In genomic region chr7:100009640-100010039, GRCm38 (mm10) we compare ENCODE assay signal across 8 mouse cellular contexts. TPM values are rescaled to one million over a fixed set of nuclear protein-coding genes. Genes with fewer than 3 reads are reported as not detected.
DNase-seq lines count a peak whose midpoint lies in the region; ATAC-seq lines count a peak whose summit lies in the region.

No protein-coding gene starts in this region.

- 0 out of 2 replicates have a peak, but pooled peaks cover 3% of the 10 kb centered on the region for H3K4me1 ChIP-seq in forebrain, embryonic 11.5 days (replicated peaks; ENCODE audit: control insufficient read depth, insufficient read depth, low read length)
- H3K4me1 ChIP-seq in forebrain, embryonic 16.5 days (replicated peaks; ENCODE audit: control insufficient read depth, insufficient read depth, low read length): peaks cover 6% of the 10 kb centered on the region; the same call in 1 of the 2 replicates
- 0 out of 2 replicates have a peak, but pooled peaks cover 3% of the 10 kb centered on the region for H3K4me1 ChIP-seq in intestine, embryonic 16.5 days (ENCODE audit: control insufficient read depth, insufficient read depth, low read length)
- H3K4me1 ChIP-seq in limb, embryonic 10.5 days: peaks cover 34% of the 10 kb centered on the region

- peak; percentile 87 for DNase-seq in forebrain, embryonic 11.5 days (ENCODE audit: low spot score)
- DNase-seq in c-Kit-positive CD71-positive TER-119-positive erythroid progenitor cells, embryonic 14.5 days (ENCODE audit: low spot score): peak; percentile 37
- peak; percentile 57 to 62 for DNase-seq in frontal cortex, postnatal 36 days (ENCODE audit: low spot score in 2 of 2)
- peak; percentile 87 for DNase-seq in limb, embryonic 10.5 days (ENCODE audit: low spot score)
- DNase-seq in naive thymus-derived CD4-positive, alpha-beta T cell, adult 2 months (ENCODE audit: low read depth): peak; percentile 67
- DNase-seq in spleen, postnatal 4 days (ENCODE audit: low spot score in 2 of 2): peak; percentile 50 to 79

- peaks cover 34% of the 10 kb centered on the region for H3K27me3 ChIP-seq in forebrain, embryonic 11.5 days (ENCODE audit: control insufficient read depth, insufficient read depth, low read length)
- H3K27me3 ChIP-seq in forebrain, embryonic 16.5 days (replicated peaks; ENCODE audit: control insufficient read depth, insufficient read depth, low read length): peaks cover 41% of the 10 kb centered on the region
- peaks cover 32% of the 10 kb centered on the region for H3K27me3 ChIP-seq in intestine, embryonic 16.5 days (replicated peaks; ENCODE audit: control insufficient read depth, insufficient read depth, low read length)
- H3K27me3 ChIP-seq in limb, embryonic 10.5 days (ENCODE audit: low read depth, poor library complexity, severe bottlenecking): peaks cover 65% of the 10 kb centered on the region

- 14% methylated on average over 11 of the region's 11 CpGs for WGBS in forebrain, embryonic 11.5 days
- 12% methylated on average over 11 of the region's 11 CpGs for WGBS in forebrain, embryonic 16.5 days
- 12% methylated on average over 11 of the region's 11 CpGs for WGBS in intestine, embryonic 16.5 days
- WGBS in limb, embryonic 10.5 days: 13% methylated on average over 11 of the region's 11 CpGs

- no peaks in the 10 kb centered on the region for H3K36me3 ChIP-seq in forebrain, embryonic 11.5 days (ENCODE audit: control insufficient read depth, insufficient read depth, low read length)
- H3K36me3 ChIP-seq in forebrain, embryonic 16.5 days (ENCODE audit: control insufficient read depth, insufficient read depth): no peaks in the 10 kb centered on the region
- no peaks in the 10 kb centered on the region for H3K36me3 ChIP-seq in intestine, embryonic 16.5 days (ENCODE audit: control insufficient read depth, insufficient read depth, low read length)
- no peaks in the 10 kb centered on the region for H3K36me3 ChIP-seq in limb, embryonic 10.5 days

- no peak for ATAC-seq in forebrain, embryonic 11.5 days (replicated peaks; ENCODE audit: low FRiP score)
- ATAC-seq in forebrain, embryonic 16.5 days: no peak
- ATAC-seq in intestine, embryonic 16.5 days: peak; percentile 71

- H3K9me3 ChIP-seq in forebrain, embryonic 11.5 days (ENCODE audit: control insufficient read depth, low read length): no peaks in the 10 kb centered on the region
- H3K9me3 ChIP-seq in forebrain, embryonic 16.5 days (ENCODE audit: control insufficient read depth, low read length): no peaks in the 10 kb centered on the region
- no peaks in the 10 kb centered on the region for H3K9me3 ChIP-seq in intestine, embryonic 16.5 days (ENCODE audit: control insufficient read depth, low read length)
- H3K9me3 ChIP-seq in limb, embryonic 10.5 days (replicated peaks): no peaks in the 10 kb centered on the region

- no peak overlapping the region for H3K4me2 ChIP-seq in forebrain, embryonic 11.5 days (ENCODE audit: low read depth, low read length, severe bottlenecking)
- no peak overlapping the region for H3K4me2 ChIP-seq in forebrain, embryonic 16.5 days (ENCODE audit: low read length)
- no peak overlapping the region for H3K4me2 ChIP-seq in intestine, embryonic 16.5 days (ENCODE audit: low read depth, low read length)

- H3K27ac ChIP-seq in forebrain, embryonic 11.5 days (ENCODE audit: low read depth, low read length): no peak overlapping the region
- no peak overlapping the region for H3K27ac ChIP-seq in forebrain, embryonic 16.5 days (ENCODE audit: low read length)
- no peak overlapping the region for H3K27ac ChIP-seq in intestine, embryonic 16.5 days (ENCODE audit: low read length)
- no peak overlapping the region for H3K27ac ChIP-seq in limb, embryonic 10.5 days

- H3K9ac ChIP-seq in forebrain, embryonic 11.5 days (ENCODE audit: low read length): no peak overlapping the region
- H3K9ac ChIP-seq in forebrain, embryonic 16.5 days (replicated peaks; ENCODE audit: low read depth, low read length): no peak overlapping the region
- no peak overlapping the region for H3K9ac ChIP-seq in intestine, embryonic 16.5 days (ENCODE audit: low read depth, low read length)

- no peak overlapping the region for H3K4me3 ChIP-seq in forebrain, embryonic 11.5 days (ENCODE audit: low read depth, low read length)
- H3K4me3 ChIP-seq in forebrain, embryonic 16.5 days (replicated peaks; ENCODE audit: low read length): no peak overlapping the region
- H3K4me3 ChIP-seq in intestine, embryonic 16.5 days (ENCODE audit: low read length): no peak overlapping the region
- H3K4me3 ChIP-seq in limb, embryonic 10.5 days: no peak overlapping the region

RNA-seq across cellular contexts. Expression of gene Chrdl2, which starts 3.7 kb away (rescaled TPM):
- polyA plus RNA-seq in forebrain, embryonic 11.5 days (2014; fragmentation: Nextera tagmentation; extraction: Ambion mirVana): 0.25 and 0.47 TPM in 2 replicates
- polyA plus RNA-seq in forebrain, embryonic 16.5 days (2015; fragmentation: Nextera tagmentation; extraction: Ambion mirVana): 0.16 and 0.30 TPM in 2 replicates
- polyA plus RNA-seq in intestine, embryonic 16.5 days (2015; fragmentation: Nextera tagmentation; extraction: Ambion mirVana): 0.61 and 0.72 TPM in 2 replicates
- 0.14 and 0.19 TPM in 2 replicates for polyA plus RNA-seq in limb, embryonic 10.5 days (2016; fragmentation: Nextera tagmentation; extraction: Ambion mirVana)

RNA-seq across cellular contexts. Expression of gene Rnf169, which starts 29.4 kb away (rescaled TPM):
- polyA plus RNA-seq in forebrain, embryonic 11.5 days (2014; fragmentation: Nextera tagmentation; extraction: Ambion mirVana): 7.8 and 7.9 TPM in 2 replicates
- 5.5 TPM in 2 replicates for polyA plus RNA-seq in forebrain, embryonic 16.5 days (2015; fragmentation: Nextera tagmentation; extraction: Ambion mirVana)
- polyA plus RNA-seq in intestine, embryonic 16.5 days (2015; fragmentation: Nextera tagmentation; extraction: Ambion mirVana): 2.6 and 3.1 TPM in 2 replicates
- polyA plus RNA-seq in limb, embryonic 10.5 days (2016; fragmentation: Nextera tagmentation; extraction: Ambion mirVana): 5.6 and 6.3 TPM in 2 replicates

Comparison
In these comparisons a context has a peak if more than half of its experiments do, and no peak if none do; other contexts are left out.
1. DNase-seq: peak in every context shown above with its lines; median percentile 87 in forebrain, embryonic 11.5 days; 87 in limb, embryonic 10.5 days; 67 in naive thymus-derived CD4-positive, alpha-beta T cell, adult 2 months; 64 in spleen, postnatal 4 days; 60 in frontal cortex, postnatal 36 days; 37 in c-Kit-positive CD71-positive TER-119-positive erythroid progenitor cells, embryonic 14.5 days.